Mouse (Mus musculus) heart, embryonic 10.5 days (tissue): ENCODE data around the gene Prdm10. TPM values are rescaled to one million over a fixed set of nuclear protein-coding genes. Genes with fewer than 3 reads are reported as not detected.

Experiments used
- DNase-seq: peaks from one replicate; pipeline ENCODE4 v3.0.0-alpha.2; 2017; ENCODE audit warnings: low spot score
- H3K27ac ChIP-seq: fragments of 300-500 bp; sonication (generic); 2 replicates; pipeline ENCODE4 v1.5.1; 2016; ENCODE audit warnings: mild to moderate bottlenecking
- H3K27me3 ChIP-seq: fragments of 300-500 bp; sonication (generic); 2 replicates; pipeline ENCODE4 v1.6.1; 2016; ENCODE audit warnings: mild to moderate bottlenecking; ENCODE audit not compliant: poor library complexity, insufficient read depth, severe bottlenecking
- H3K36me3 ChIP-seq: fragments of 300-500 bp; sonication (generic); 2 replicates; pipeline ENCODE4 v1.6.1; 2016; ENCODE audit warnings: mild to moderate bottlenecking, moderate library complexity
- H3K4me1 ChIP-seq: fragments of 300-500 bp; sonication (generic); 2 replicates; pipeline ENCODE4 v1.6.1; 2016; ENCODE audit warnings: mild to moderate bottlenecking
- H3K4me3 ChIP-seq: fragments of 300-500 bp; sonication (generic); 2 replicates; pipeline ENCODE4 v1.5.1; 2016; ENCODE audit warnings: mild to moderate bottlenecking, moderate library complexity
- H3K9me3 ChIP-seq: fragments of 300-500 bp; sonication (generic); 2 replicates; pipeline ENCODE4 v1.6.1; 2016; ENCODE audit warnings: mild to moderate bottlenecking, moderate library complexity
- WGBS: fragments of 180-500 bp; shearing (Covaris S2); methylation state at CpG from one replicate; pipeline ENCODE4 v1.1.7; 2016; 5-methylcytosine and 5-hydroxymethylcytosine counted together
- polyA plus RNA-seq: library from polyadenylated mRNA; unstranded; fragments of >200 nt; fragmentation: Nextera tagmentation; extraction: Ambion mirVana; gene quantifications from 2 replicates; pipeline ENCODE4 v1.2.1, GENCODE M21; 2016

The Prdm10 gene
- polyA plus RNA-seq, 1 experiment from 2014 or later, result 5.6 TPM

DNA sequence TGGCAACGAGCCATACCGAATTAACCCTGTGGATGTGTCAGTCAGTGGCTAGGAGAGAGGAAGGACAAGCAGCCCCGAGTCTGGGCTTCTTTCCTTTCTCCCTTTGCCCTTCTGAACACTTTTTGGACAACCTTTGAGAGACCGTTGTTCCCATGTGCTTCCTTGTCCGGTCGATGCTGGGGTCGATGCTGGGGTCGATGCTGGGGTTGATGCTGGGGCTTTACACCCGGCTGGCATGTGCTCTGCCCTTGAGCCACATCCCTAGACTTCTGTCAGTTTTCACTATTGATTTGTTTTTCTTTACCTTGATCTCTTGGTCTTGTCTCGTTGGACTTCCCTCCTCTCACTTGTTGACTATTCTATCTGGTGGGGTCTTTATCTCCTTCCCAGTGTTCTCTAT lies 73.2 kb downstream of the Prdm10 start:
- DNase-seq, result no peak
- WGBS, result 82% methylated on average over 10 of the region's 10 CpGs

DNA sequence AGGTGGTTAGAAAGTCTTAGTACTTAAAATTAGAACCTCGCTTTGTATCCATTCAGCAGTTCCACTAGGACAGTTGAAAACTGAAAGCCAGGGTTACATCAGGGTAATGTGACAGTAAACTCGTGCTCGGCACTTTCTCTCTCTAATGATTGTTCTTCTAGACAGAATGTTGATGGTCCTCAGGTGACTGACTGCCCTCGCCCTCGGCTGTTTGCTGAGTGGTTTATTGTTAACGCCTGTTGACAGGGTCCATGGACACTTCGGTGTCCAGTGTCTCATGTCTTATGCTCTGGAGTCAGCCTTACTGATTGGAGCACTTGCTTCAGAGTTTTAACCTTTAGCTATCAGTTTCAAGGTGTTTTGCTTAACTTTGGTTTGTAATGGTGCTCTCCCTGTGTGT lies 73.7 kb downstream of the Prdm10 start:
- no peaks in the 10 kb centered on the region for H3K9me3 ChIP-seq
- no peak for DNase-seq
- no peak overlapping the region for H3K4me3 ChIP-seq
- no peaks in the 10 kb centered on the region for H3K4me1 ChIP-seq
- 66% methylated on average over 7 of the region's 7 CpGs for WGBS
- no peaks in the 10 kb centered on the region for H3K27me3 ChIP-seq
- peaks cover 33% of the 10 kb centered on the region for H3K36me3 ChIP-seq
- H3K27ac ChIP-seq, result no peak overlapping the region

More for the DNA sequence above, 73.2 kb downstream of the Prdm10 start:
- no peak overlapping the region for H3K27ac ChIP-seq
- no peaks in the 10 kb centered on the region for H3K4me1 ChIP-seq
- no peak overlapping the region for H3K4me3 ChIP-seq
- H3K27me3 ChIP-seq, result no peaks in the 10 kb centered on the region
- H3K9me3 ChIP-seq, result no peaks in the 10 kb centered on the region
- peaks cover 29% of the 10 kb centered on the region for H3K36me3 ChIP-seq

- no peak overlapping the region for H3K27ac ChIP-seq
- WGBS, result 91% methylated on average over 9 of the region's 9 CpGs
- no peaks in the 10 kb centered on the region for H3K9me3 ChIP-seq
- H3K27me3 ChIP-seq, result no peaks in the 10 kb centered on the region
- peaks cover 6% of the 10 kb centered on the region for H3K4me1 ChIP-seq
- H3K36me3 ChIP-seq, result peaks cover 32% of the 10 kb centered on the region
- H3K4me3 ChIP-seq, result no peak overlapping the region
- no peak for DNase-seq
Observed at GRCm38 (mm10) chr9:31363698-31364609, 83.6 kb downstream of the Prdm10 start.

- no peaks in the 10 kb centered on the region for H3K27me3 ChIP-seq
- WGBS, result 47% methylated on average over 8 of the region's 8 CpGs
Observed at GRCm38 (mm10) chr9:31365086-31365485, 84.7 kb downstream of the Prdm10 start.

GRCm38 (mm10) chr9:31371740-31372139 lies 91.4 kb downstream of the Prdm10 start:
- H3K4me3 ChIP-seq, result no peak overlapping the region
- DNase-seq, result no peak
- H3K4me1 ChIP-seq, result no peaks in the 10 kb centered on the region
- 88% methylated on average over 3 of the region's 3 CpGs for WGBS
- no peaks in the 10 kb centered on the region for H3K9me3 ChIP-seq
- H3K36me3 ChIP-seq, result peaks cover 32% of the 10 kb centered on the region
- H3K27ac ChIP-seq, result no peak overlapping the region
- no peaks in the 10 kb centered on the region for H3K27me3 ChIP-seq

More at GRCm38 (mm10) chr9:31365086-31365485, 84.7 kb downstream of the Prdm10 start:
- Histone ChIP-seq H3K4me1 (peaks cover 6% of the 10 kb centered on the region), H3K27ac (no peak overlapping the region), H3K9me3 (no peaks in the 10 kb centered on the region), H3K36me3 (peaks cover 24% of the 10 kb centered on the region), H3K4me3 (no peak overlapping the region)
- no peak for DNase-seq

GRCm38 (mm10) chr9:31376661-31377060 lies 96.3 kb downstream of the Prdm10 start:
- H3K4me1 ChIP-seq, result no peaks in the 10 kb centered on the region
- H3K9me3 ChIP-seq, result no peaks in the 10 kb centered on the region
- H3K27me3 ChIP-seq, result no peaks in the 10 kb centered on the region
- peak; percentile 17 for DNase-seq
- no peak overlapping the region for H3K27ac ChIP-seq
- peaks cover 28% of the 10 kb centered on the region for H3K36me3 ChIP-seq
- no peak overlapping the region for H3K4me3 ChIP-seq

GRCm38 (mm10) chr9:31384786-31385499 lies 104.6 kb downstream of the Prdm10 start:
- no peaks in the 10 kb centered on the region for H3K9me3 ChIP-seq
- H3K27me3 ChIP-seq, result no peaks in the 10 kb centered on the region
- peaks cover 12% of the 10 kb centered on the region for H3K36me3 ChIP-seq
- DNase-seq, result peak; percentile 66
- peaks cover 14% of the 10 kb centered on the region for H3K4me1 ChIP-seq
- H3K4me3 ChIP-seq, result peak overlapping the region; percentile 95; the same call in 1 of the 2 replicates
- no peak overlapping the region for H3K27ac ChIP-seq
- WGBS, result 77% methylated on average over 17 of the region's 17 CpGs

- no peaks in the 10 kb centered on the region for H3K9me3 ChIP-seq
- peaks cover 17% of the 10 kb centered on the region for H3K36me3 ChIP-seq
- H3K4me3 ChIP-seq, result peak overlapping the region; percentile 95
- H3K27ac ChIP-seq, result peak overlapping the region; percentile 91
- no peaks in the 10 kb centered on the region for H3K27me3 ChIP-seq
- DNase-seq, result peak; percentile 73
- WGBS, result 15% methylated on average over 4 of the region's 4 CpGs
- H3K4me1 ChIP-seq, result peaks cover 14% of the 10 kb centered on the region
Observed at GRCm38 (mm10) chr9:31385500-31385869, 105.1 kb downstream of the Prdm10 start.

GRCm38 (mm10) chr9:31385947-31386354 lies 105.6 kb downstream of the Prdm10 start, which contains the start of gene Nfrkb:
Gene Nfrkb (plus strand): TSS chr9:31386192.
- Histone ChIP-seq H3K4me1 (peaks cover 14% of the 10 kb centered on the region), H3K27me3 (no peaks in the 10 kb centered on the region), H3K4me3 (peak within 1 kb of the TSS; percentile 95), H3K36me3 (peaks cover 22% of the 10 kb centered on the region), H3K9me3 (no peaks in the 10 kb centered on the region), H3K27ac (peak within 1 kb of the TSS; percentile 91)
- DNase-seq, result peak; percentile 96
- WGBS, result under 1% methylated on average over 41 of the region's 46 CpGs

- Histone ChIP-seq H3K36me3 (peaks cover 28% of the 10 kb centered on the region), H3K4me1 (peaks cover 14% of the 10 kb centered on the region), H3K4me3 (peak overlapping the region; percentile 95), H3K9me3 (no peaks in the 10 kb centered on the region), H3K27me3 (no peaks in the 10 kb centered on the region), H3K27ac (peak overlapping the region; percentile 91)
- 11% methylated on average over 40 of the region's 44 CpGs for WGBS
- peak; percentile 76 for DNase-seq
Observed at GRCm38 (mm10) chr9:31386368-31387180, 106.2 kb downstream of the Prdm10 start.

DNA sequence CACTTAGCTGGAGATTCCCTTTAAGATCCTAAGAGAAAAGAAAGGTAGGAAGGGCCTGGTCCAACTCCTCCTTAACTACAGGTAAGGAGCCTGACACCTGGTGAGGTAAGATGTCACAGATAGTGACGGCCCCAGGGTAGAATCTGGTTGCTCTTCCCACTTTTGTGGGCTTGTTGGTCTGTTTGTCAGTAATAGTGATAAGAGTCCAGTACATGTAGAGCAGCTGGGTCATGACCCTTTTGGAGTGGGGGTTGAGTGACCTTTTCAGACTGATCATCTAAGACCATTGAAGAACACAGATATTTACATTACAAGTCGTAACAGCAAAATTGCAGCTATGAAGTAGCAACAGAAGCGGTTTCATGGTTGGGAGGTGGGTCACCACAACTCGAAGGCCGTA lies 106.9 kb downstream of the Prdm10 start:
- no peaks in the 10 kb centered on the region for H3K9me3 ChIP-seq
- no peak overlapping the region for H3K27ac ChIP-seq
- peaks cover 34% of the 10 kb centered on the region for H3K36me3 ChIP-seq
- H3K27me3 ChIP-seq, result no peaks in the 10 kb centered on the region
- H3K4me3 ChIP-seq, result peak overlapping the region; percentile 95
- peaks cover 14% of the 10 kb centered on the region for H3K4me1 ChIP-seq
- DNase-seq, result peak; percentile 61
- 80% methylated on average over 5 of the region's 5 CpGs for WGBS

GRCm38 (mm10) chr9:31400441-31400840 lies 120.1 kb downstream of the Prdm10 start:
- Histone ChIP-seq H3K4me3 (no peak overlapping the region), H3K36me3 (peaks cover 97% of the 10 kb centered on the region), H3K27me3 (no peaks in the 10 kb centered on the region), H3K4me1 (no peaks in the 10 kb centered on the region), H3K9me3 (no peaks in the 10 kb centered on the region), H3K27ac (no peak overlapping the region)
- 47% methylated on average over 4 of the region's 4 CpGs for WGBS
- no peak for DNase-seq
